Mouse (Mus musculus) neural tube, embryonic 15.5 days (tissue): ENCODE measurements around the gene Cdk5rap3. TPM values are rescaled to one million over a fixed set of nuclear protein-coding genes. Genes with fewer than 3 reads are reported as not detected.

ENCODE experiments used
- ATAC-seq: fragments of 200-750 bp; cut with Nextera tagmentation; 2 replicates; pipeline ENCODE4 v1.8.0; 2017; ENCODE audit warnings: mild to moderate bottlenecking, moderate TSS enrichment, moderate library complexity; ENCODE audit not compliant: low FRiP score
- H3K27ac ChIP-seq: fragments of 300-500 bp; sonication (generic); replicated peaks from 2 replicates; pipeline ENCODE4 v1.5.1; 2015; ENCODE audit warnings: mild to moderate bottlenecking, inconsistent platforms
- H3K27me3 ChIP-seq: fragments of 300-500 bp; sonication (generic); replicated peaks from 2 replicates; pipeline ENCODE4 v1.6.1; 2015; ENCODE audit warnings: inconsistent platforms
- H3K36me3 ChIP-seq: fragments of 300-500 bp; sonication (generic); 2 replicates; pipeline ENCODE4 v1.6.1; 2015; ENCODE audit warnings: inconsistent platforms
- H3K4me1 ChIP-seq: fragments of 300-500 bp; sonication (generic); 2 replicates; pipeline ENCODE4 v1.6.1; 2015; ENCODE audit warnings: inconsistent platforms
- H3K4me2 ChIP-seq: fragments of 300-500 bp; sonication (generic); 2 replicates; pipeline ENCODE4 v1.6.1; 2015; ENCODE audit warnings: inconsistent platforms, mild to moderate bottlenecking, moderate library complexity
- H3K4me3 ChIP-seq: fragments of 300-500 bp; sonication (generic); replicated peaks from 2 replicates; pipeline ENCODE4 v1.5.1; 2015; ENCODE audit warnings: mild to moderate bottlenecking, inconsistent platforms
- H3K9ac ChIP-seq: fragments of 300-500 bp; sonication (generic); replicated peaks from 2 replicates; pipeline ENCODE4 v1.6.1; 2015; ENCODE audit warnings: mild to moderate bottlenecking, inconsistent platforms
- H3K9me3 ChIP-seq: fragments of 300-500 bp; sonication (generic); replicated peaks from 2 replicates; pipeline ENCODE4 v1.6.1; 2016; ENCODE audit warnings: inconsistent platforms
- WGBS: fragments of 180-500 bp; shearing (Covaris S2); methylation state at CpG from one replicate; pipeline ENCODE4 v1.1.7; 2015; ENCODE audit warnings: mixed read lengths; 5-methylcytosine and 5-hydroxymethylcytosine counted together
- polyA plus RNA-seq: library from polyadenylated mRNA; unstranded; fragments of >200 nt; fragmentation: Nextera tagmentation; extraction: Ambion mirVana; gene quantifications from 2 replicates; pipeline ENCODE4 v1.2.1, GENCODE M21; 2015

The Cdk5rap3 gene
- polyA plus RNA-seq, 1 experiment from 2014 or later: 82.4 TPM

GRCm38 (mm10) chr11:96863206-96863995, 52.9 kb downstream of the Cdk5rap3 start:
- Histone ChIP-seq H3K4me2 (peak overlapping the region; percentile 47), H3K27me3 (no peaks in the 10 kb centered on the region), H3K27ac (peak overlapping the region; percentile 74), H3K36me3 (no peaks in the 10 kb centered on the region), H3K4me3 (peak overlapping the region; percentile 12; the same call in 1 of the 2 replicates), H3K9me3 (no peaks in the 10 kb centered on the region), H3K9ac (0 out of 2 replicates have a peak overlapping the region, but pooled peaks have one; percentile 28), H3K4me1 (peaks cover 46% of the 10 kb centered on the region)
- 0 out of 2 replicates have a peak, but pooled peaks have one; percentile 32 for ATAC-seq
- WGBS: 14% methylated on average over 26 of the region's 26 CpGs

- Histone ChIP-seq H3K9me3 (no peaks in the 10 kb centered on the region), H3K4me2 (peak overlapping the region; percentile 90), H3K36me3 (no peaks in the 10 kb centered on the region), H3K27ac (peak overlapping the region; percentile 74), H3K4me1 (peaks cover 45% of the 10 kb centered on the region), H3K9ac (no peak overlapping the region), H3K27me3 (no peaks in the 10 kb centered on the region), H3K4me3 (peak overlapping the region; percentile 52)
- ATAC-seq: no peak
- WGBS: 57% methylated on average over 12 of the region's 12 CpGs
Measured at GRCm38 (mm10) chr11:96862534-96862933, 53.8 kb downstream of the Cdk5rap3 start.

GRCm38 (mm10) chr11:96861878-96862289, 54.4 kb downstream of the Cdk5rap3 start:
- no peaks in the 10 kb centered on the region for H3K9me3 ChIP-seq
- H3K4me1 ChIP-seq: peaks cover 41% of the 10 kb centered on the region
- H3K36me3 ChIP-seq: no peaks in the 10 kb centered on the region
- H3K27ac ChIP-seq: peak overlapping the region; percentile 74
- ATAC-seq: peak; percentile 90
- H3K4me3 ChIP-seq: peak overlapping the region; percentile 52
- no peaks in the 10 kb centered on the region for H3K27me3 ChIP-seq
- WGBS: under 1% methylated on average over 31 of the region's 31 CpGs
- H3K4me2 ChIP-seq: peak overlapping the region; percentile 90
- peak overlapping the region; percentile 51 for H3K9ac ChIP-seq

- H3K9me3 ChIP-seq: no peaks in the 10 kb centered on the region
- peak overlapping the region; percentile 52 for H3K4me3 ChIP-seq
- H3K9ac ChIP-seq: peak overlapping the region; percentile 51
- no peaks in the 10 kb centered on the region for H3K36me3 ChIP-seq
- peak; percentile 49 for ATAC-seq
- peak overlapping the region; percentile 90 for H3K4me2 ChIP-seq
- peaks cover 41% of the 10 kb centered on the region for H3K4me1 ChIP-seq
- no peaks in the 10 kb centered on the region for H3K27me3 ChIP-seq
- 2% methylated on average over 20 of the region's 20 CpGs for WGBS
- peak overlapping the region; percentile 74 for H3K27ac ChIP-seq
Measured at GRCm38 (mm10) chr11:96861446-96861845, 54.9 kb downstream of the Cdk5rap3 start.

GRCm38 (mm10) chr11:96860564-96860963, 55.7 kb downstream of the Cdk5rap3 start:
- peak; percentile 16; the same call in 1 of the 2 replicates for ATAC-seq
- 10% methylated on average over 8 of the region's 8 CpGs for WGBS
- Histone ChIP-seq H3K4me2 (peak overlapping the region; percentile 90), H3K27me3 (no peaks in the 10 kb centered on the region), H3K36me3 (no peaks in the 10 kb centered on the region), H3K27ac (peak overlapping the region; percentile 74), H3K9ac (peak overlapping the region; percentile 51; the same call in 1 of the 2 replicates), H3K4me1 (peaks cover 41% of the 10 kb centered on the region), H3K4me3 (0 out of 2 replicates have a peak overlapping the region, but pooled peaks have one; percentile 52), H3K9me3 (no peaks in the 10 kb centered on the region)

- H3K4me2 ChIP-seq: no peak overlapping the region
- no peak overlapping the region for H3K27ac ChIP-seq
- H3K27me3 ChIP-seq: no peaks in the 10 kb centered on the region
- H3K4me3 ChIP-seq: no peak overlapping the region
- H3K36me3 ChIP-seq: no peaks in the 10 kb centered on the region
- H3K9ac ChIP-seq: no peak overlapping the region
- no peak for ATAC-seq
- H3K4me1 ChIP-seq: peaks cover 41% of the 10 kb centered on the region
- no peaks in the 10 kb centered on the region for H3K9me3 ChIP-seq
- 88% methylated on average over 4 of the region's 4 CpGs for WGBS
Measured at GRCm38 (mm10) chr11:96859635-96860034, 56.7 kb downstream of the Cdk5rap3 start.

- no peaks in the 10 kb centered on the region for H3K27me3 ChIP-seq
Measured at GRCm38 (mm10) chr11:96857446-96857845, 58.9 kb downstream of the Cdk5rap3 start.

More at GRCm38 (mm10) chr11:96857446-96857845, 58.9 kb downstream of the Cdk5rap3 start:
- WGBS: 84% methylated on average over 5 of the region's 5 CpGs
- Histone ChIP-seq H3K4me1 (peaks cover 22% of the 10 kb centered on the region), H3K4me2 (no peak overlapping the region), H3K9ac (no peak overlapping the region), H3K27ac (no peak overlapping the region), H3K9me3 (no peaks in the 10 kb centered on the region), H3K36me3 (no peaks in the 10 kb centered on the region), H3K4me3 (no peak overlapping the region)
- ATAC-seq: no peak

Other genes with a start within 250 kb of the Cdk5rap3 start
- 70.4 and 81.7 TPM in 2 replicates for gene Snx11, start 138.9 kb downstream of the Cdk5rap3 start, polyA plus RNA-seq
- 60.9 and 69.5 TPM in 2 replicates for gene Cbx1, start 127.4 kb downstream of the Cdk5rap3 start, polyA plus RNA-seq
- 71.8 and 78.2 TPM in 2 replicates for gene Nfe2l1, start 86.5 kb downstream of the Cdk5rap3 start, polyA plus RNA-seq
- gene Copz2, start 66.6 kb downstream of the Cdk5rap3 start, polyA plus RNA-seq: 29.2 and 42.0 TPM in 2 replicates
- gene Prr15l, start 11.6 kb upstream of the Cdk5rap3 start, polyA plus RNA-seq: 0.47 and 5.2 TPM in 2 replicates
- gene Pnpo, start 27.5 kb upstream of the Cdk5rap3 start, polyA plus RNA-seq: 30.8 and 35.8 TPM in 2 replicates
- 13.0 and 15.8 TPM in 2 replicates for gene Sp2, start 66.5 kb upstream of the Cdk5rap3 start, polyA plus RNA-seq
- 0.23 and 0.52 TPM in 2 replicates for gene Sp6, start 96.9 kb upstream of the Cdk5rap3 start, polyA plus RNA-seq
- gene Scrn2, start 113.4 kb upstream of the Cdk5rap3 start, polyA plus RNA-seq: 12.6 and 18.5 TPM in 2 replicates
- 1.9 and 2.3 TPM in 2 replicates for gene Lrrc46, start 124.9 kb upstream of the Cdk5rap3 start, polyA plus RNA-seq
- gene Mrpl10, start 125.1 kb upstream of the Cdk5rap3 start, polyA plus RNA-seq: 63.7 and 67.4 TPM in 2 replicates
- 10.4 and 12.7 TPM in 2 replicates for gene Osbpl7, start 134.1 kb upstream of the Cdk5rap3 start, polyA plus RNA-seq
- gene Tbx21, start 198.8 kb upstream of the Cdk5rap3 start, polyA plus RNA-seq: 0.23 and 0.43 TPM in 2 replicates
- gene Tbkbp1, start 235.0 kb upstream of the Cdk5rap3 start, polyA plus RNA-seq: 8.8 and 9.5 TPM in 2 replicates